Mouse (Mus musculus): ENCODE results near the gene Ankfy1.

- TF ChIP-seq CTCF (conservative IDR thresholded peaks at IDR 0.05; ENCODE audit: low read length) (no peak), POU5F1 (IDR thresholded peaks at IDR 0.05; ENCODE audit: borderline replicate concordance, low read length) (no peak), NANOG (IDR thresholded peaks at IDR 0.05; ENCODE audit: borderline replicate concordance, low read length) (no peak)
These were observed 92.3 kb downstream of the Ankfy1 start for GRCm38 (mm10) chr11:72782103-72782502.
